Mouse (Mus musculus) c-Kit-positive CD71-positive TER-119-positive erythroid progenitor cells, embryonic 14.5 days (primary cell): ENCODE results near the gene Nono.

Experiments
- DNase-seq: peaks from one replicate; pipeline ENCODE4 v3.0.0-alpha.2; 2013; ENCODE audit warnings: low spot score

Gene Nono

GRCm38 (mm10) chrX:101429142-101429949 lies at the start of gene Nono:
TSS of gene Nono (plus strand) at chrX:101429318.
- peak; percentile 90 for DNase-seq

GRCm38 (mm10) chrX:101379744-101380143 lies 49.4 kb upstream of the Nono start:
- no peak for DNase-seq

GRCm38 (mm10) chrX:101383455-101383854 lies 45.7 kb upstream of the Nono start:
- no peak for DNase-seq

GRCm38 (mm10) chrX:101384439-101385137 lies 44.5 kb upstream of the Nono start:
- DNase-seq = no peak

GRCm38 (mm10) chrX:101386222-101386621 lies 42.9 kb upstream of the Nono start:
- DNase-seq = no peak

GRCm38 (mm10) chrX:101388866-101389537 lies 40.1 kb upstream of the Nono start:
- DNase-seq = no peak

- no peak for DNase-seq
Observed at GRCm38 (mm10) chrX:101394341-101394740, 34.8 kb upstream of the Nono start.

GRCm38 (mm10) chrX:101396459-101396858 lies 32.7 kb upstream of the Nono start:
- DNase-seq = no peak

GRCm38 (mm10) chrX:101418946-101419724 lies 10.0 kb upstream of the Nono start:
- no peak for DNase-seq

- peak; percentile 68 for DNase-seq
Observed at GRCm38 (mm10) chrX:101419725-101420699, 9.1 kb upstream of the Nono start.

- no peak for DNase-seq
Observed at GRCm38 (mm10) chrX:101420700-101421095, 8.4 kb upstream of the Nono start, which contains the start of gene Zmym3. TSS of gene Zmym3 (minus strand) at chrX:101420849.

- no peak for DNase-seq
Observed at GRCm38 (mm10) chrX:101423462-101423861, 5.7 kb upstream of the Nono start.

GRCm38 (mm10) chrX:101427774-101428173 lies 1.3 kb upstream of the Nono start:
- peak; percentile 48 for DNase-seq

- DNase-seq = peak; percentile 52
Observed at GRCm38 (mm10) chrX:101428785-101429141, 355 bp upstream of the Nono start.

- peak; percentile 29 for DNase-seq
Observed at GRCm38 (mm10) chrX:101429976-101430375, 858 bp downstream of the Nono start.

GRCm38 (mm10) chrX:101448886-101449475 lies 19.9 kb downstream of the Nono start, which contains the start of gene Itgb1bp2:
TSS of gene Itgb1bp2 (plus strand) at chrX:101449088.
- no peak for DNase-seq

- no peak for DNase-seq
Observed at GRCm38 (mm10) chrX:101451147-101451546, 22.0 kb downstream of the Nono start.

- no peak for DNase-seq
Observed at GRCm38 (mm10) chrX:101451591-101451990, 22.5 kb downstream of the Nono start.

- DNase-seq = no peak
Observed at GRCm38 (mm10) chrX:101472202-101472601, 43.1 kb downstream of the Nono start.
